Mouse (Mus musculus): Measurements from ENCODE around the gene Ankrd63.

Ankrd63 gene

GRCm38 (mm10) chr2:118703913-118704730 lies at the start of gene Ankrd63:
TSS of gene Ankrd63 (minus strand) at chr2:118703963.
- no peak for DNase-seq (ENCODE audit: low spot score)

- DNase-seq (ENCODE audit: low spot score) = no peak
These were observed 49.0 kb upstream of the Ankrd63 start for GRCm38 (mm10) chr2:118752792-118753108.

DNA sequence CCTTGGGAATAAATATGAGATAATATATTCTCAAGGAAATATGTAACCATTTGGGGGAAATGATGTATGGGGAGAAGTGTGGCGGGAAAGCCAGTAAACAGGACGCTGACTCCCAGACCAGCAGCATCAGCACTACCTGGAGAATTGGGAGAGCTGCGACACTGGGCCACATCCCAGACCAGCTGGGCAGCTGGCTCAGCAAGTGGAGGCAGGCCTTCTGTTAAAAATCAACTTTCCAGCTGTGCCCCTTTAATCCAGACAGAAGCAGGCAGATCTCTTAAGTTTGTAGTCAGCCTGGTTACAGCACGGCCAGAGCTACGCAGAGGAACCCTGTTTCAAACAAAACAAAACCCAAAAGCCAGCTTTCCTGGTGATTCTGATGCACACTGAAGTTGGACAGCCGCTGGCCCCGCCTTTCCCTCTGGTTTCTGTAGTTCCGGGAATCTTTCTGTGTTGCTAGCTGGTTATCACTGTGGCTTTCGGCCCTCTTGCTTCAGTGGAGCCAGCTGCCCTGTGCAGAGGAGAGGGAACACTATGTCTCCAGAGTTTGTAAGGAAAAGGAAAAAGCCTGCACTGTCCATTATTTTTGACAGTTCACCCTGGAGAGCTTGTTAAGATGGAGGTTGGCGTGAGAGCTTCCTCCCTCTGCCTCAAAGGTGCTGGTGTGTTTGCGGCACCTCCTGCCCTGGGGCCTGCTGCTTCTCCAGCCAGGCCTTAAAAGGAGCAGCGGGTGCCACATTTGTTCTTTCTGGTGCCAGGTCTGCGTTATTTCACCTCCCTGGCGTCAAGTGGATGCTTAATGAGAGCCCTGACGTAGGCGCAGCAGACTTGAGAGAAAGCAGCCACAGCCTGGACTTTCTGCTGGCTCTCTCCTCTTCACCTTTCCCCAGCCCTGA lies 48.4 kb upstream of the Ankrd63 start:
- no peak for DNase-seq (ENCODE audit: low spot score)

- DNase-seq (ENCODE audit: low spot score) = no peak
These were observed 46.7 kb upstream of the Ankrd63 start for GRCm38 (mm10) chr2:118750476-118750875.

DNA sequence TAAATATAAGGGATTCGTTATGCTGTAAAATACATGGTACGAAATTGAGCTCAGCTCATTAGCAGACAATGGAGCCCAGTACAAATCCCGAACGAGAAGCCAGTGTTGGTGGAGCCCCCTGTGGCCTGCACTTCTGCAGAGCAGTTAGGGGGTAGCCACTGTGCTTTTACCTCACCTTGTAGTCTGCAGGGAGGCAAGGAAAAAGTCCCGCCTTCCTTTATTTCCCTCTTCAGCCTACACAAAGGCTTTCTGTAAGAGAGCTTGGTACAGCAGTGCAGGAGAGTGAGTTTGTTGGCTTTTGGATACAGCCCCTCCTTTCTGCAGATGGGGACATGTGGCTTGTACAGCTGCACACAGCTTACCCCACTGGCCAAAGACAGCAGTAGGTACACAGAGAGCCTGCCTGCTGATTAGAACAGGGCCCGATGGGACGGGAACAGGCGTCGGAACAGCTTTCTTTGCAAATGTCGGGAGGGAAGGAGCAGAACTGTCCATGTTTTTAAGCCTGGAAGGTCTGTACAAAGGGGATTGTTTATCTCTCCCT lies 45.6 kb upstream of the Ankrd63 start:
- DNase-seq (ENCODE audit: low spot score) = no peak

- DNase-seq (ENCODE audit: low spot score) = no peak
These were observed 43.7 kb upstream of the Ankrd63 start for GRCm38 (mm10) chr2:118747301-118747960.

DNA sequence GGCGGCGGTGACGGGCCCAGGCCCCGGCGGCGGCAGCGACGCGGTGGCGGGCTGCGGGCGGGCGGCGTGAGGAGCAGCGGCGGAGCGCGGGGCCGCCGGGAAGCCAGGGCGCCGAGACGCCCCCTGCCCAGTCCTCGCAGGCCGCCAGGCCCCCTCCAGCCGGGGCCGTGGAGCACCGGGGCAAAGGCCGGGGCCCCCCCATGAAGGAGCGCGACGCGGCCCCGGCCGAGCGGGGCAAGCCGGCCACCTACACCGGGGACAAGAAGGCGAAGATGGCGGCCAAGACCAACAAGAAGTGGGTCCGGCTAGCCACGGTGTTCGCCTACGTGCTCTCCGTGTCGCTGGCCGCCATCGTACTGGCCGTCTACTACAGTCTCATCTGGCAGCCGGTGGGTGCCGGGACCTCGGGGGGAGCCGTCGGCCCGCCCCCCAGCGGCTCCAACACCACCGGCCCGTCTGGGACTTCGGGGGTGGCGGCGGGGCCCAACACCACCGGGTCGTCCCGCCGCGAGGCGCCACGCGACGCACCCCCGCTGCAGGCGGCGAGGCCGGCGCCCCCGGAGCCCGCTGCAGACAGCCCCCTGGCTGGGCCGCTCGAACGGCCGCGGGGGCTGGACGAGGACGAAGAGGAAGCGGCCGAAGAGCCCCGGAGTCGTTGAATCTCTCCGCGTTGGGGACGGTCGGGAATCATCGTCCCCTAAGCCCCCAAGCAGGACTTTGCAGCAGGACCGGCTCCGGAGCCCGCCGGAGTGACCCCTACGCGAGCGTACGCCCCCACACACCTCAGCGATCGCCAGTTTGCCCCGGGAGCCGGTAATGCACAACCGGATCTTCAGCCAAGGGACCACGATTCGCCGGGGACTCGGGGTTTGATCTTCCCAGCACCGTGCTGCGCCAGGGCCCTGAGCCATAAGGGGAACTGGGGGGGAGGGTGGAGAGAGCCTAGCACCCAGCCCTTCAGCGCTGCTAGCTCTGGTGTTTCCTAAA lies 42.4 kb upstream of the Ankrd63 start:
- no peak for DNase-seq (ENCODE audit: low spot score)

DNA sequence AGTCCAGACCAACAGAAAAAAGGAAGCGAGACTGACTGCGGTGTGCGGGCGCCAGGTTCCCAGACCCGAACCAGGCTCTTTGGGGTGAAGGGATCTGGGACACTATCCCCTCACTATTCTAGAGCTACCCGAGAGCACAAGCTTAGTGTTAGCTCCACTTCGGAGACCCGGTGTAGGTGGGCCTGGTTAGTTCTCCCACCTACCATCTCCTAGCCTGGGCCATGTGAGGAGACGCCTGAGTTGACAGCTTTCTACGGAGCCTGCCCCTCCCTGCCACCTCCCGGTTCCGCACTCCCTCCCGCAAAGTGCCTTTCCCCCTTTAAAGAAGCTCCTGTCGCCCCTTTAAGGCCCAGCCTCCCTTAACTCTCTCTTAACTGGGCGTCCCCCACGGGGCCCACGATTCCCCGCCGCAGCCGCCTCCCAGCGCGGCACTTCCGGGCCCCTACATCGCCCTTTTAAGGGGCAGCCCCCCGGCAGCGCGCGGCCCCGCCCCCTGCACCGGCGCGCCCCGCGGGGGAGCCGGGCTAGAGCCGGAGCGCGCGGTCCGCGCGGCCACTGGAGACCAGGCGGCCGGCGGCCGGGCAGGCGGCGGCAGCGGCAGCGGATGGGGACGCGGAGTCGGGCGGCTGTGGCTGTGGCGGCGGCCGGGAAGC lies 41.6 kb upstream of the Ankrd63 start, which contains the start of gene Inafm2:
Gene Inafm2, plus strand, starts transcription at position 527 of the 653 bp plus-strand sequence.
- peak; percentile 66 for DNase-seq (ENCODE audit: low spot score)

- no peak for DNase-seq (ENCODE audit: low spot score)
These were observed 40.9 kb upstream of the Ankrd63 start for GRCm38 (mm10) chr2:118744621-118745020.

GRCm38 (mm10) chr2:118743261-118743943 lies 39.6 kb upstream of the Ankrd63 start:
- no peak for DNase-seq (ENCODE audit: low spot score)

DNA sequence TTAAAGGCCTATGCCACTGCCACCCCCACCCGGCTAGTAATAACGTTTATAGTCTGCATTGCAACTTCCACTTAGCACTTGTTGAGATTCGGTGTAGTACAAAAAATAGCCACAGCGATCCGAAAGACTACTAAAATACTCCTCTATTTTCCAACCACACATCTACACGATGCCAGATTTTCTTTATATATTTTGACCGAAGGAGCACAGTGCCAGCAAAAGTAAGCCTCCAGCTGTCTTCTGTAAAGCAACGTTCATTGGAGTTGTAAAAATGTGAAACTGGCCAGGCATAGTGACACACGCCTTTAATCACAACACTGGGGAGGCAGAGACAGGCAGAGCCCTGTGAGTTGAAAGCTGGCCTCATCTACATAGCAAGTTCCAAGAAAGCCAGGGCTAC lies 37.4 kb upstream of the Ankrd63 start:
- DNase-seq (ENCODE audit: low spot score) = no peak

GRCm38 (mm10) chr2:118740341-118740740 lies 36.6 kb upstream of the Ankrd63 start:
- no peak for DNase-seq (ENCODE audit: low spot score)

- DNase-seq (ENCODE audit: low spot score) = no peak
These were observed 29.6 kb upstream of the Ankrd63 start for GRCm38 (mm10) chr2:118733341-118733740.

- DNase-seq (ENCODE audit: low spot score) = no peak
These were observed 28.2 kb upstream of the Ankrd63 start for GRCm38 (mm10) chr2:118731981-118732380.

DNA sequence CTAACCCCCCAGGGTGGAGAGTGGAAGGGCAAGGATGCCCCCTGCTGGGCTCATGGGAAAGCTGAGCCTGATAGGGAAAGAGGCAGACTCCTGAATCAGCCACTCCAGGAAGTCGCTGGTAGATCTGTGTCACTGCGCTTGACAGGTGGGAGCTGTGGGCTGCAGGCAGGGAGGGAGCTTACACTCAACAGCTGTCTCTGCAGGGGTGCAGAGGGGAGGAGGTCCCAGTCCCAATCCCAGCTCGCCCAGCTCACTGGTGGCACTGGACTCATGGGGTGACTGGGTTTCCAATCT lies 26.8 kb upstream of the Ankrd63 start:
- DNase-seq (ENCODE audit: low spot score) = peak; percentile 40

DNA sequence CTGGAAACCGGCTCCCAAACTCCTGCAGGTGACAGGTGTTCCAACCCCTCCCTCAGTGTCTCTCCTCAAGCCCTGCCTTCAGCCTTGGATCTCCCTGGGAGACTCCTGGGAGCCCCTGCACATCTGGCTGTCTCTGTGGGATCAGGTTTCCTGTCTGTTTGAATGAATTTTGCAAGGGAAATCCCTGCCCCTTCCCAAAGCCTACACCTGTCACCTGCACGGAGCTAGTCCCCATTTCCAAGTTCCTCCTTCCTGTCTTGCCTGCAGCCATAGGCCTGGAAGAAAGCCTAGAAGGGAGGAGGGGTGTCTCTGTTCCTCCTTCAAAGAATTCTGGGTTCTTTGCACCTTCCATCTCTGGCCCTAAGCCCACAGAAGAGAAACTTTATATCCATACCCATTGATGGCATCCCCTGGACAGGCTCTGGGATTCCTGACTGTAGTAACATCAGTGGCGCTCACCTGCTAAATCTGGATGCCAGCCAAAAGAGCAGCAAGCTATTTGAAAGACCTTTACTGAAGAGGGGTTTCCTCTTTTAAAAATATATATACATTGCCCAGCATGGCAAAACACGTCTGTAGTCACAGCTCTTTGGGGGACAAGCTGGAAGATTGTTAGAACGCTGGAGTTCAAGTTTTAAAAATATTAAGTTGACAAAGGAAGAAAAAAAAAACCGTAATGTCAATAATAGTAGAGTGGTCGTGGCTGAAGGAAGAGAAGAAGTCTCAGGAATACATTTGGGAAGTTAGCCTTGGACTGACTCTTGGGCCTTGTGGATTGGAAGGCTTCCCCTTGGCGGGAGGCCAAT lies 26.3 kb upstream of the Ankrd63 start:
- DNase-seq (ENCODE audit: low spot score) = no peak

GRCm38 (mm10) chr2:118729194-118729593 lies 25.4 kb upstream of the Ankrd63 start:
- no peak for DNase-seq (ENCODE audit: low spot score)

- no peak for DNase-seq (ENCODE audit: low spot score)
These were observed 24.6 kb upstream of the Ankrd63 start, which contains the start of gene Plcb2 for GRCm38 (mm10) chr2:118728337-118728736. TSS of gene Plcb2 (minus strand) at chr2:118728438.

DNA sequence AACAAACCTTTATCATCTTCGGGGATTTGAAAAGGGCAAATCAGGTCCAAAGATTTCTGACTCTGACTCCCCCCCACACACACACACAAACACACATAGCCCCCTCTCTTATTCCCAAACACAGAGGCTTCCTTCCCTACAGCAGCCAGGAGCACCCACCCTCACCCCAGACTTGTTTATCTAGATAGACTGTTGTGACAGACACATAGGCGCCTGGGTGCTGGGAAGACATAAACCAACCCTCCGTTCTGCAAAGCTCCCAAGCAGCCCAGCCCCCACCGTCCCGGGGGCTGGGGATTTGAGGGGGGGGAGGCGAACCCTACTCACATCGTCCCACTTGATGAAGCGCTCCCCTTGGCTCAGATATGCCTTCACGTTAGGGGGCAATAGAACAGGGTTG lies 24.1 kb upstream of the Ankrd63 start:
- no peak for DNase-seq (ENCODE audit: low spot score)
